Mouse (Mus musculus): ENCODE data around the gene Zc3h6. TPM values are rescaled to one million over a fixed set of nuclear protein-coding genes. Genes with fewer than 3 reads are reported as not detected.

Gene Zc3h6
- polyA plus RNA-seq, 1 experiment from 2014 or later = 1.5 TPM

DNA sequence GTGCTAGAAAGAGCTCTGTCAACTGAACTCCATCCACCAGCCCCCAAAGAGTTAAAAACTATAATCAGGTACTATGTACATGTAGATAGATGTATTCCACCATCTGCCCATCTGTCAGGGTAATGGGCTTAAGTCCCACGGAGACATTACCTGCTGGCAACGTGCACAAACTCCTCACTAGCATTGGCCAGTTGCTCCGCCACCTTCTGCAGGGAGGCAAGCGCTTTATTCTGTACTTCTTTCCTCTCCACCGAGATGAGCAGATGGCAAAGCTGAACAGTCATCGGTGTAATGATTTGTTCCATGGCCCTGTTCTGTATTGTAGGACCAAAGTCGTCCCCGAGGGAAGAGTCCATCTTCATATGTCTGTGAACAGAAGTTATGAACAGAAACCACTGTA is 80.6 kb downstream of the Zc3h6 start, which contains the start of gene Vinac1:
TSS of gene Vinac1 (minus strand) at position 362 of the 400 bp plus-strand sequence.
- Histone ChIP-seq H3K9me3 (replicated peaks; ENCODE audit: control insufficient read depth, low read length) (no peaks in the 10 kb centered on the region), H3K27ac (ENCODE audit: low read length) (peak within 1 kb of the TSS; percentile 58; the same call in 1 of the 2 replicates), H3K36me3 (ENCODE audit: control insufficient read depth, insufficient read depth, low read length) (no peaks in the 10 kb centered on the region), H3K4me1 (ENCODE audit: control insufficient read depth, insufficient read depth, low read length) (peaks cover 8% of the 10 kb centered on the region; the same call in 1 of the 2 replicates), H3K9ac (ENCODE audit: low read length) (no peak within 1 kb of the TSS), H3K27me3 (ENCODE audit: control insufficient read depth, insufficient read depth, low read length) (no peaks in the 10 kb centered on the region), H3K4me2 (ENCODE audit: low read depth, low read length) (no peak within 1 kb of the TSS), H3K4me3 (replicated peaks; ENCODE audit: low read length) (no peak within 1 kb of the TSS)
- WGBS = 85% methylated on average over 8 of the region's 8 CpGs
- ATAC-seq (ENCODE audit: insufficient read depth, low FRiP score) = no peak

DNA sequence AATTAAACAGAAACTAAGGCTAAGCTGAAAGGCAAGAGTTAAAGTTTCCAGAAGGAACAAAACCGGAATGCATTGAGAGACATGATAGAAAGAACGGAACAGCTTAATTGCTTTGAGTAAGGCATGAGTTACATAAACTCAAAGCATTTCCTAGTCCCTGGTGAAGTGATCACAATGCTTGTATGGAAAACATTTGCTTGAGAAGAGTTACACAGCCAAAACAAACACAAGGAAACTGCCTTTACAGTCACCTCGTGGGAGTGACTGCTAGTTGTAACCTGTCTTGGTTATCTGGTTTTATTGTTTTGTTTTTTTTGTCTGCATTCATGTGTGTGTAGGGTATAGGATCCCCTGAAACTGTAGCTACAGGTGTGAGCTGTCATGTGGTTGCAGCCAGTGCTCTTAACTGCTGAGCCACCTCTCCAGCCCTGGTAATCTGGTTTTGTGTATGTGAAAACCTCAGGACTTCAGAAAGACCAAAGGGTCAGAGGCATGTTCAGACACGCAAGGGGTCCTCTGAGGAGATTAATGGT is 85.3 kb downstream of the Zc3h6 start:
- Histone ChIP-seq H3K9ac (ENCODE audit: low read length) (no peak overlapping the region), H3K4me2 (ENCODE audit: low read depth, low read length) (no peak overlapping the region), H3K4me1 (ENCODE audit: control insufficient read depth, insufficient read depth, low read length) (no peaks in the 10 kb centered on the region), H3K27me3 (ENCODE audit: control insufficient read depth, insufficient read depth, low read length) (no peaks in the 10 kb centered on the region), H3K36me3 (ENCODE audit: control insufficient read depth, insufficient read depth, low read length) (no peaks in the 10 kb centered on the region), H3K27ac (ENCODE audit: low read length) (no peak overlapping the region), H3K4me3 (replicated peaks; ENCODE audit: low read length) (no peak overlapping the region), H3K9me3 (replicated peaks; ENCODE audit: control insufficient read depth, low read length) (0 out of 2 replicates have a peak, but pooled peaks cover 6% of the 10 kb centered on the region)
- 49% methylated on average over 4 of the region's 4 CpGs for WGBS
- no peak for ATAC-seq (ENCODE audit: insufficient read depth, low FRiP score)

DNA sequence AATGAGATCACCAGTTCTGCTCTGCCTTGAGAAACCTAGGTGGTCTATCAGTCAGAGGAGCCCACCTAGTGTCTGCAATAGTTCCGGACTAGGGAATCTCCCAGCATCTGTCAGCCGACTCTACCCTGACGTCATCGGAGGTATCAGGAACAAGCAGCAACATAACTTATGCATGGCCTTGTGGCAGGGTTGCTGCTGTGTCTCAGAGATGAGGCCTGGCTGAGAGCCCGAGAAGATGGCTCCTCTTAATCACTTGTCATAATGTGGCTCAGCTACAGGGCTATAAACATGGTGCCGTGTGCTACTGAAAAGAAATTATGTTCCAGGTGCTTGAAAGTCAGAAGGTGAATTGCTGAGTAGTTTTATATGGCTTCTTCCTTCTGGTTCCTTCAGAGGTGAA is 88.5 kb downstream of the Zc3h6 start:
- Histone ChIP-seq H3K9me3 (replicated peaks; ENCODE audit: control insufficient read depth, low read length) (0 out of 2 replicates have a peak, but pooled peaks cover 6% of the 10 kb centered on the region), H3K27ac (ENCODE audit: low read length) (no peak overlapping the region), H3K4me2 (ENCODE audit: low read depth, low read length) (no peak overlapping the region), H3K4me1 (ENCODE audit: control insufficient read depth, insufficient read depth, low read length) (no peaks in the 10 kb centered on the region), H3K36me3 (ENCODE audit: control insufficient read depth, insufficient read depth, low read length) (no peaks in the 10 kb centered on the region), H3K4me3 (replicated peaks; ENCODE audit: low read length) (no peak overlapping the region), H3K27me3 (ENCODE audit: control insufficient read depth, insufficient read depth, low read length) (no peaks in the 10 kb centered on the region), H3K9ac (ENCODE audit: low read length) (no peak overlapping the region)
- 83% methylated on average over 6 of the region's 6 CpGs for WGBS
- ATAC-seq (ENCODE audit: insufficient read depth, low FRiP score) = no peak

DNA sequence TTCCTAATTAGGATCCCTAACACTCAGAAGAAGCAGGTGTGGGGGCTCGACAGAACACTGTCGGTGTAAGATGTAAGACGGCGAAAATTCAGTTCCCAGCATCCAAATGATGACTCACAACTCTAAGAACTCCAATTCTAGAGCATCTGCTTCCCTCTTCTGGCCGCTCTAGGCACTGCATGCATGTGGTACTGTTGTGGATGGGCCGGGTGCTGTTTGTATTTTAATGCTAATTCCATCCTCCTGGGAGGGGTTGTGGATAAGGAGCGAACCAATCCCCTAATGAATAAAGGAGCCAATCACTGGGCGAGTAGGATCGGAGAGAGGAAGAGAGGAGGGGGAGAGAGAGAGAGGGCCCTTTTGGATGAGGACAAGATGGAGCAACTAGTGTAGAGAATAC is 89.4 kb downstream of the Zc3h6 start:
- H3K9me3 ChIP-seq (replicated peaks; ENCODE audit: control insufficient read depth, low read length) = 0 out of 2 replicates have a peak, but pooled peaks cover 6% of the 10 kb centered on the region
- WGBS = 55% methylated on average over 9 of the region's 9 CpGs
- H3K36me3 ChIP-seq (ENCODE audit: control insufficient read depth, insufficient read depth, low read length) = no peaks in the 10 kb centered on the region
- H3K4me2 ChIP-seq (ENCODE audit: low read depth, low read length) = no peak overlapping the region
- no peak overlapping the region for H3K27ac ChIP-seq (ENCODE audit: low read length)
- H3K4me3 ChIP-seq (replicated peaks; ENCODE audit: low read length) = no peak overlapping the region
- no peaks in the 10 kb centered on the region for H3K27me3 ChIP-seq (ENCODE audit: control insufficient read depth, insufficient read depth, low read length)
- no peaks in the 10 kb centered on the region for H3K4me1 ChIP-seq (ENCODE audit: control insufficient read depth, insufficient read depth, low read length)
- no peak overlapping the region for H3K9ac ChIP-seq (ENCODE audit: low read length)
- ATAC-seq (ENCODE audit: insufficient read depth, low FRiP score) = no peak

DNA sequence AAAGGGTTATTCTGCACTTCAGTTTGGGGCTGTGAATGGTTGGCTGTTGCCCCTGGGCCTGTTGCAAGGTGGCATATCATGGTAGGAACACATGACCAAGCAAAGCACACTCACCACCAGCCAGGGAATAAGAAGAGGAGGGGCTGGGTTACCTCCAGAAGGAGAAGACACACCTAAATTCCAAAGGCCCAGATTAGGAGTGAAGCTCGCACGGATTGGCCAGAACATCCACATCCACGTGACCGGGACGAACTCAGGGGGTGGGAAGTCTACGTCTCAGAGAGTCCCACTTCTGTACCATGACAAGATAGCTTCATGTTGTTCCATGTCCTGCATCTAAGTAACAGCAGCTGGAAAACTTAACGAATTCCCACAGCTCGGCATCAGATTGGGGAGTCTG is 90.1 kb downstream of the Zc3h6 start:
- no peak overlapping the region for H3K4me2 ChIP-seq (ENCODE audit: low read depth, low read length)
- no peaks in the 10 kb centered on the region for H3K27me3 ChIP-seq (ENCODE audit: control insufficient read depth, insufficient read depth, low read length)
- 96% methylated on average over 8 of the region's 8 CpGs for WGBS
- 0 out of 2 replicates have a peak, but pooled peaks cover 6% of the 10 kb centered on the region for H3K9me3 ChIP-seq (replicated peaks; ENCODE audit: control insufficient read depth, low read length)
- no peak for ATAC-seq (ENCODE audit: insufficient read depth, low FRiP score)
- no peaks in the 10 kb centered on the region for H3K4me1 ChIP-seq (ENCODE audit: control insufficient read depth, insufficient read depth, low read length)
- H3K4me3 ChIP-seq (replicated peaks; ENCODE audit: low read length) = no peak overlapping the region
- H3K9ac ChIP-seq (ENCODE audit: low read length) = no peak overlapping the region
- H3K27ac ChIP-seq (ENCODE audit: low read length) = no peak overlapping the region
- H3K36me3 ChIP-seq (ENCODE audit: control insufficient read depth, insufficient read depth, low read length) = no peaks in the 10 kb centered on the region

DNA sequence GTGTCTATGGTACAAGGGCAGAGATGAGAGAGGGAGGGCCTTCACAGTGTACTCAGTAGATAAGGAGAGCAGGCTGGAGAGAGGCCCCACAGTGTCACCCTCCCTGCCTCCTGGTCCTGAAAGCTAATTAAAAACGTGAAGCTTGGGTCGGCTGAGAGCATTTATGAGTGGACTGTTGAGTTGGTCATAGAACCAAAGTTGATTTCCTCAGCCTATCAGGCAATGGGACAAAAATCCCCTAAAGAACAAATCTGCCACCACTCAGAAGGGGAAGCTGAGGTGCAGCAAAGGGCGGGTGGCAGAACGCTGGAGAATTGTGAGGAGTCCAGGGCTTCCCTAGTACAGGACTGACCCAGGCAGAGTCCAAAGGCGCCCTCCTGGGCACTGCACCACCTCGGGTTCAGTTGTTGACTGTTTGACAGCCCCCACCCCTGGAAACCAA is 90.7 kb downstream of the Zc3h6 start:
- Histone ChIP-seq H3K4me1 (ENCODE audit: control insufficient read depth, insufficient read depth, low read length) (no peaks in the 10 kb centered on the region), H3K9me3 (replicated peaks; ENCODE audit: control insufficient read depth, low read length) (0 out of 2 replicates have a peak, but pooled peaks cover 6% of the 10 kb centered on the region), H3K9ac (ENCODE audit: low read length) (no peak overlapping the region), H3K4me2 (ENCODE audit: low read depth, low read length) (no peak overlapping the region), H3K4me3 (replicated peaks; ENCODE audit: low read length) (no peak overlapping the region), H3K36me3 (ENCODE audit: control insufficient read depth, insufficient read depth, low read length) (no peaks in the 10 kb centered on the region), H3K27ac (ENCODE audit: low read length) (no peak overlapping the region), H3K27me3 (ENCODE audit: control insufficient read depth, insufficient read depth, low read length) (no peaks in the 10 kb centered on the region)
- ATAC-seq (ENCODE audit: insufficient read depth, low FRiP score) = no peak
- 90% methylated on average over 6 of the region's 6 CpGs for WGBS

DNA sequence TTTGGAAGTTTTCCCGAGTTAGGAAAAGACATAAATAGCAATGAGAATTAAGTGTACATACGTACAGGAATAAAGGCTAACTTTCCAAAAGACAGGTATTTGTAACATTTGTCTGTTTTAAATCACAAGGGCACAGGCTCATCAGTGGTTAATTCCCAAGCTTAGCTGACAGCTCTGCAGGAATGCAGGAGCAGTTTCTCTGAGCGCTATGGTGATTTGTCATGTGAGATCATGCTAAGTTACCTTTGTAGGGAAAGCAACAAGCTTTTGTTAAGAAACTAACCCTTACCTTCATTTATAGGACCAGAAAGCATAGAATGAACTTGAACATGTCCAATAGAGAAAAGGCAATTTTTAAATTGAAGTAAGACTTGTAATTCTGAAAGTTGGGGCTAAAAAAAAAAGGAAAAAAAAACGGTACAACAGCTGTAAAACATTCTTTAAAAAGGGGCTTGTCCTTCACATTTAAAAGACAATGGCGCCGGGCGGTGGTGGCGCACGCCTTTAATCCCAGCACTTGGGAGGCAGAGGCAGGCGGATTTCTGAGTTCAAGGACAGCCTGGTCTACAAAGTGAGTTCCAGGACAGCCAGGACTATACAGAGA is 94.4 kb downstream of the Zc3h6 start:
- Histone ChIP-seq H3K9me3 (replicated peaks; ENCODE audit: control insufficient read depth, low read length) (0 out of 2 replicates have a peak, but pooled peaks cover 2% of the 10 kb centered on the region), H3K36me3 (ENCODE audit: control insufficient read depth, insufficient read depth, low read length) (no peaks in the 10 kb centered on the region), H3K4me2 (ENCODE audit: low read depth, low read length) (no peak overlapping the region), H3K4me3 (replicated peaks; ENCODE audit: low read length) (no peak overlapping the region), H3K27me3 (ENCODE audit: control insufficient read depth, insufficient read depth, low read length) (no peaks in the 10 kb centered on the region), H3K9ac (ENCODE audit: low read length) (no peak overlapping the region), H3K4me1 (ENCODE audit: control insufficient read depth, insufficient read depth, low read length) (no peaks in the 10 kb centered on the region), H3K27ac (ENCODE audit: low read length) (no peak overlapping the region)
- 58% methylated on average over 10 of the region's 10 CpGs for WGBS
- no peak for ATAC-seq (ENCODE audit: insufficient read depth, low FRiP score)

DNA sequence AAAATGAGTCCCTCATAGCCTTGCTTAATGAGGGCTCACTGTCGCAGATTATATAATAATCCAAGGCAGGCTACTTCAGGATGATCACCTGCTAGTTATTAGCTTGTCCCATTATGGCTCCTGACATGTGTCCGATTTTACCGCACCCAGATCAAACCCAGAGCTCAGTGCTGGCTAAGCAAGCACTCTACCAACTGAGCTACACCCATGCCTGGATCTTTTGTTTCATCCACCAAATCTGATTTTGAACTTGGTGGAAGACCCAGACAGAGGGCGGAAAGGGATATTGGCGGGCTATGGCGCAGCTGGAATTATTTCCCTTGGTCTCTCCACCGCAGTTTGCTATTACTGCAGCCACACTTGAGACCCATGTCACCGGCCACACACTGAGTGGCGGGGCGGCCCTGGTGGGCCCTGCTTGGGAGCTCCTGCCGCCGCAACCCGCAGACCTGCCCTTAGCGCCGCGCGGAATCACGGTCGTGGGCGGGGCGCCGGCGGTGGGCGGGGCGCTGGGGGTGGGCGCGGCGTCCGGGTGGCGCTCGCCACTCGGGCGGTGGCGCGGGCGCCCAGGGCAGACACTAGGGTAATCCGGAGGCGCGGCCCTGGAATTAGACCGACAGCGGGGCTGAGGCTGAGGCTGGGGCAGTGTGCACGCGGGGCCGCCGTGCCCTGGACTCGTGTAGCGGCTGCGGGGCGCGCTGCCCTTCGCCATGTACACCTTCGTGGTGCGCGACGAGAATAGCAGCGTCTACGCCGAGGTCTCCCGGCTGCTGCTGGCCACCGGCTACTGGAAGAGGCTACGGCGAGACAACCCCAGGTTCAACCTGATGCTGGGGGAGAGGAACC is 98.5 kb downstream of the Zc3h6 start, which contains the start of gene Ttl:
TSS of gene Ttl (plus strand) at position 506 of the 846 bp plus-strand sequence.
- ATAC-seq (ENCODE audit: insufficient read depth, low FRiP score) = peak; percentile 95
- H3K27me3 ChIP-seq (ENCODE audit: control insufficient read depth, insufficient read depth, low read length) = no peaks in the 10 kb centered on the region
- 1% methylated on average over 62 of the region's 62 CpGs for WGBS

DNA sequence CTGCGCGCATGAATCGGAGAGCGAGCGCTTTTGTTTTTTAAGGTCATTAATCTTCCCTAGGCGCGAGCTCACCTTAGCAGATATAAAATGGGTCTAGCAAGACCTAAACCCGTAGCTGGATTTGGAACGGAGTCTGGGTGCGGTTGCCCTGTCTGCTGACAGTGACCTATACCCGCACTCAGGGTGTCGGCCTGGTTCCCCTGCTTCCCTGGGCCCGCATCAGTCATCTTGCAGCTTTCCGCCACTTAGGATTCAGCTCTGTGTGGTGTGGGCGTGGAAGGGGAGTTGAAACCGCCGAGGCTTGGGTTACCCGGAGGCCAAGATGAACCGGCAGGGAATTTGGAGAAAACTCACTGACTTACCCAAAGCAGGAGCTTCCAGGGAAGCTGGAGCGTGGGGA is 99.1 kb downstream of the Zc3h6 start:
- Histone ChIP-seq H3K27ac (ENCODE audit: low read length) (peak overlapping the region; percentile 78), H3K36me3 (ENCODE audit: control insufficient read depth, insufficient read depth, low read length) (no peaks in the 10 kb centered on the region), H3K9ac (ENCODE audit: low read length) (peak overlapping the region; percentile 87), H3K4me1 (ENCODE audit: control insufficient read depth, insufficient read depth, low read length) (peaks cover 9% of the 10 kb centered on the region; the same call in 1 of the 2 replicates), H3K27me3 (ENCODE audit: control insufficient read depth, insufficient read depth, low read length) (no peaks in the 10 kb centered on the region), H3K4me3 (replicated peaks; ENCODE audit: low read length) (peak overlapping the region; percentile 88), H3K4me2 (ENCODE audit: low read depth, low read length) (peak overlapping the region; percentile 71), H3K9me3 (replicated peaks; ENCODE audit: control insufficient read depth, low read length) (no peaks in the 10 kb centered on the region)
- peak; percentile 81 for ATAC-seq (ENCODE audit: insufficient read depth, low FRiP score)
- under 1% methylated on average over 20 of the region's 20 CpGs for WGBS

More for the DNA sequence above, 98.5 kb downstream of the Zc3h6 start, which contains the start of gene Ttl:
- H3K4me1 ChIP-seq (ENCODE audit: control insufficient read depth, insufficient read depth, low read length) = peaks cover 9% of the 10 kb centered on the region; the same call in 1 of the 2 replicates
- H3K9me3 ChIP-seq (replicated peaks; ENCODE audit: control insufficient read depth, low read length) = no peaks in the 10 kb centered on the region
- peak within 1 kb of the TSS; percentile 87 for H3K9ac ChIP-seq (ENCODE audit: low read length)
- H3K27ac ChIP-seq (ENCODE audit: low read length) = peak within 1 kb of the TSS; percentile 78
- peak within 1 kb of the TSS; percentile 88 for H3K4me3 ChIP-seq (replicated peaks; ENCODE audit: low read length)
- peak within 1 kb of the TSS; percentile 71 for H3K4me2 ChIP-seq (ENCODE audit: low read depth, low read length)
- H3K36me3 ChIP-seq (ENCODE audit: control insufficient read depth, insufficient read depth, low read length) = no peaks in the 10 kb centered on the region
